Mouse (Mus musculus) MEL (cell line): ENCODE measurements around the gene Nme2.

Experiments used
- CHD2 ChIP-seq: IDR thresholded peaks from 2 replicates; pipeline ENCODE4 v1.6.1; 2011; ENCODE audit warnings: low read length, improper control_type of control experiment
- SMC3 ChIP-seq: IDR thresholded peaks from 2 replicates; pipeline ENCODE4 v1.6.1; 2011; ENCODE audit warnings: low read depth, low read length, improper control_type of control experiment

GRCm38 (mm10) chr11:93967381-93967780 lies 11.3 kb upstream of the Nme2 start:
- TF ChIP-seq CHD2, result no peak
- TF ChIP-seq SMC3, result no peak
